Mouse (Mus musculus): ENCODE results near the gene Imp4. TPM values are rescaled to one million over a fixed set of nuclear protein-coding genes. Genes with fewer than 3 reads are reported as not detected.

Imp4 gene
- total RNA-seq, 4 experiments from 2014 or later = 65.7 to 73.7 (median 71.4) TPM

DNA sequence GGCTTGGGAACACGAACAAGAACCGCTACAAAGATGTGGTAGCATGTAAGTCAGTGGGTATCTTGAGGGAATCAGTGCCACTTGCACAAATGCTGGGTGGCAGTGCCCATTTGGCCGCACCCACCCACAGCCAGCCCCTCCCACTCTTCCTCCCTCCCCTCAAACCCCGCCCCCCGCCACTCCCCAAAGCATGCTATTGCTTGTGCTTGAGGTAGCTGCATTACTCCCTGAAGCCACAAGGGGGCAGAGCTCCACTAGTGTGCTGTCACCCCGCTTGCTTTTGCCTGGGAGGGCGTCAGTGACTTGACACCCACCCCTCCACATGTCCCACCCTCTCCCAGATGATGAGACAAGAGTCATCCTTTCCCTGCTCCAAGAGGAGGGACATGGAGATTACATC lies 23.1 kb downstream of the Imp4 start:
- DNase-seq = peak; percentile 45

DNA sequence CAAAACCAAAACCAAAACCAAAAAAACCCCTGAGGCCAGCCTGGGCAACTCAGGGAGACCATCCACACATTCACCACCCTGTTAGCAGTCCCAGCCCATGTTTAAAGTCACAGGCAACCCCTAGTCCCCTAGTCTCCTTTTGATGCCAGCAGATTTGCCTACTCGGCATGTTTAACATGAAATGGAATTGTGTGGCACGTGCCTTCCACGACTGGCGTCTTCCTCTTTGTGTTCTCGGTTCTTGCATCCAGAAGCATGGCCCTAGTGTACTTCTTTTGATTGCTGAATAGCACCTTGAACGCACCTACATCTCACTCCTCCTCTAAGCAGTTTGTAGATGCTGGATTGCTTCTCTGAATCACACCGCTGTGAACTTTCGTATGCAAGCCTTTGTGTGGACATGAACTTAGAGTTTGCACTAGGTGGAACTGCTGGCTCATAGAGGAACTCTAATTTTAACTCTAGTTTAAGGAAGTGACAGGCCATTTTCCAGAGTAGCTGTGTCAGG lies 24.7 kb downstream of the Imp4 start:
- no peak for DNase-seq

DNA sequence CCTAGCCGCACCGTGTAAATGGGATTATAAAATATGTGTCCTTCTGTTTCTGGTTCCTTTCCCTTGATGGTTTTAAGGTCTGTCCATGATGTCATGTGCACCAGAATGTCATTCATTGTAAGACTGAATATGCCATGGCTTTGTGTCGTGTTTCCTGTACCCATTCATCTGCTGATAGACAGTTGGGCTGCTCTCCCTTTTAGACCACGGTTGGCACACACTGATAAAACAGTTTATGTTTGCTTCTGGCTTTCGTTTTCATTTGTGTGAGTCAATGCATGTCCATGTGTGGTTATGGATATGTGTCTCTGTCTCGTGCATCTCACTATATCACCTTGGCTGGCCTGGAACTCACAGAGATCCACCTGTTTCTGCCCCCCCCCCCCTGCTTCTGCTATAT lies 25.8 kb downstream of the Imp4 start:
- no peak for DNase-seq

- DNase-seq = no peak
These were observed 28.4 kb downstream of the Imp4 start for GRCm38 (mm10) chr1:34468051-34468450.

DNA sequence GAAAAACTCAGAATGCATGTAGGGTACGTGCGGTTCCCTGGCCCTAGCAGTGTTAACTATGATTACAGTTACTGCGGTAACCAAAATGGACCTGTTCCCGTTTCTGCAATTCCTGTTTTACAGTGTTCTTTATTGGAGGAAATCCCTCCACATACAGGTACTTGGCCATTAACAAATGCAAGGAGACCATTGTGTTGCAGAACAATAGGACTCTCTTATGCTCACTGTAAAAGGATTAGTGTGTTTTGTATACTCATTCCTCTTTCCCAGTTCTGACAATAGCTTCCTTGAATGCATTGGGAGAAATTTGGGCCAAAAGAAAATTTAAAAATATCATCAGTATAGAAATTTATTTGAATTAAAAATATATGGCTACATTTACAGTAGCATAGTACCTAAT lies 28.8 kb downstream of the Imp4 start:
- DNase-seq = no peak

DNA sequence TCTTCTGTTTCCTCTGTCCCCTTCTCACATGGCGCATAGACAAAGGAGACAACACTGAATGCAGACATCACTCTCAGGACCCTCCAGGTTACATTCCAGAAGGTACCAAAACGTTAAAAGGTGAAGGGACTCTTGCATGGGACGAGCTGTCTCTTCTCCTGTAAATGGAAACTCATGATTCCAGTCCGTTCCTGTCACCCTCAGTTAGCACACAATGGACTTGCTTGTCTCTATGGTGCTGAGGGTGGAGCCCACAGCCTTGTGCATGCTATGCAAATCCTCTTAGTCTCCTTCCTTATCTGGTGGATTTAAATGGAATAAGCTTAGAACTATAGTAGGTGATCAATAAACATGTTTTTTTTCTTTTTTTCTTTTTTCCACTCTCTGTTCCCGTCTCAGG lies 30.1 kb downstream of the Imp4 start:
- DNase-seq = no peak

DNA sequence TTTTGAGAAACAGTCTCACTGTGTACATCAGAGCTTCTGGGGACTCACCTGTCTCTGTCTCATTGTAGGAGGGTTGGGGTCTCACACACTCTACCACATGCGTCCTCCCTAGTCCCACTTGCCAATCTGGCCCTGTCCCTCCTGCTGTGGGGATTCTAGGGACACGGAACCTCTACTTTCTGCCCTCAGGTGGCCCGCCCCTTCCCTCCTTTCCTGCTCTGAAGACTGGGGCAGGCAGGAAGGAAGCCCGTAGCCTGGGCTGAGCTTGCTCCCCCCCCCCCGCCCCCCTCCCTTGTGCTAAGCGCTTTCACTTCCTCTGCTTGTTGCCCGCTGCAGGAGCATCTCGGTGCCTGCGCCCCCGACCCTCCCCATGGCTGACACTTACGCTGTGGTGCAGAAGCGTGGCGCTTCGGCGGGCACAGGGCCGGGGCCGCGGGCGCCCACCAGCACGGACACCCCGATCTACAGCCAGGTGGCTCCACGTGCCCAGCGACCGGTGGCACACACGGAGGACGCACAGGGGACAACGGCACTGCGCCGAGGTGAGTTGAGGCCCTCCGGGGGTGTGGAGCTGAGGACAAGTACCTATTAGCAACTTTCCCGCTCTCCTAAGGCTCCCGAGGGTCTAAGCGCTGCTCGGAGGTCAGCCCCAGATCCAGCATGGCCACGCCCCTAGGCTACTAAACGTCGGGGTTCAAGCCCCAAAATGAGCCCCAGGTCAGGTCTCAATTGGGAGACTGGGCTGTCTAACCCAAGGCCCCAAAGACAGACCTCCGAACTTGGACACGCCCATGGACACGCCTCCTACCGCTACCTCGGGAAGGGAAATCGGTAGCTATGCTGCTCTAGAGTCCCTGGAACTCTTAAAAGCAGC lies 33.0 kb downstream of the Imp4 start:
- no peak for DNase-seq

GRCm38 (mm10) chr1:34478891-34479655 lies 39.4 kb downstream of the Imp4 start:
- DNase-seq = no peak

DNA sequence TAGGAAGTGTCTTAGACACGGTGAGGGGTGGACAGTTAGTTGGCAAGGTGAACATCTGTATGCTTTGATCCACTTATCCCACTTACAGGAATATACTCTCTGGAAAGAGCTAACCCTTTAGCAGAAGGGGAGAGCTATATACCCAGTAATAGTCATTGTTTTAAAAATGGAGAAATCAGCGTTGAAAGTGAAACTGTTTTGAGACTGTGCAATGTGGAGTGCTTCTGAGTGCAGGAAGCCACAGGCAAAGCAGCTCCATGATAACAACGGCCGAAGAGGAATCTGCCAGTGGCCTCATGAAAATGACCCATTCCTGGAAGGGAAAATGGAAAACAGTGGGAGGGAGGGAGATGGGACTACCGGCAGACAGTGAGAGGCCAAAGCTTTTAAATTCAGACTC lies 41.1 kb downstream of the Imp4 start:
- DNase-seq = no peak

DNA sequence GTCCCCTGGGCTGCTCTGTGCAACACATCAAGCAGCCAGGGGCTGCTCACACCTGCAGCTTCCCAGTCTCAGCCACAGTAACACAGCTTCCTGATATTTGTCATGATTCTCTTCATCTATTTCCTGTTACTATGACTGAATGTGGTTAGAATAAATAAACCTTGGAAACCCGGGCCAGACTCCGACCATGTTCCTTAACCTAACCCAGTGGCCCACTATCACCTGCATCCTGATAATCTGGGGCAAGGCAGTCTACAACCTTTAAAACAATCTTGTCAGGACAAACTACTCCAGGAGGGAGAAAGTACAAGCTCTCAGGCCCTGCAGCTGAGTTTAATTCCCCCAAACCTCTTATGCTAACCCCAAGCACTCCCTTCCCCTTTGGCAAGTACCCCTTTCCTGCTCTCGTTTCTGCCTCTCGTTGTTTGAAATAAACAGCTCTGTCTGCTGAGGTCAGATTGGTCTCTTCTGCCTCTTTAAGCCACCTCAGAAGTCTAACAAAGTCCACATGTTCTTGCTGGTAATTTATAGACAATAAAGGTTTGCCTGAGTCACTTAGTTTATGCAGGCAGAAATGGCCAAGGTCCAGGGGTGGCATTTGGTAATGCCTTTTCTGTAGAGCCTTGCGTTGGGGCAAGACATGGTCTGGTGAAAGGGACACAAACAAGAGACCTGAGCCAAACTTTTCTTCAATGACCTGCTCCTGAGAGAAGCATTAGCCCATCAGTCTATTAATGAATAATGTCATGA lies 42.4 kb downstream of the Imp4 start:
- DNase-seq = no peak

DNA sequence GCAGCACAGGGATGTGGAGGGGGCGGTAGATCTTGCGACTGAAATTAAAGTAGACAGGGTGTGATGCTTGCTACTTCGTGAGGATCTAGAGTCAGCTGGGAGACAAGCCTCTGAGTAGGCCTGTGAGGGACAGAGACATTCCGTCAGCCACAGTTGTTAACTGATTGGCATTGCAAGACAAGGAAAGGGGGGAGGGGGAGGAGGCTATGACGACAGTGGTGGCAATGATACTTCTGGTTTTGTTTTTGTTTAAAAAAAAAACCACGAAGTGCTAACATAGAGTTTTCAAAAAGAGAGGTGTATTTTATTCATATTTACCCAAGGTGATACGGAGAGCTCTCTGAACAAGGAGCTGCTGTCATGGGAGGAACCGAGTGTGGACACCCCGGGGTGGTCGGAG lies 44.8 kb downstream of the Imp4 start:
- DNase-seq = no peak

DNA sequence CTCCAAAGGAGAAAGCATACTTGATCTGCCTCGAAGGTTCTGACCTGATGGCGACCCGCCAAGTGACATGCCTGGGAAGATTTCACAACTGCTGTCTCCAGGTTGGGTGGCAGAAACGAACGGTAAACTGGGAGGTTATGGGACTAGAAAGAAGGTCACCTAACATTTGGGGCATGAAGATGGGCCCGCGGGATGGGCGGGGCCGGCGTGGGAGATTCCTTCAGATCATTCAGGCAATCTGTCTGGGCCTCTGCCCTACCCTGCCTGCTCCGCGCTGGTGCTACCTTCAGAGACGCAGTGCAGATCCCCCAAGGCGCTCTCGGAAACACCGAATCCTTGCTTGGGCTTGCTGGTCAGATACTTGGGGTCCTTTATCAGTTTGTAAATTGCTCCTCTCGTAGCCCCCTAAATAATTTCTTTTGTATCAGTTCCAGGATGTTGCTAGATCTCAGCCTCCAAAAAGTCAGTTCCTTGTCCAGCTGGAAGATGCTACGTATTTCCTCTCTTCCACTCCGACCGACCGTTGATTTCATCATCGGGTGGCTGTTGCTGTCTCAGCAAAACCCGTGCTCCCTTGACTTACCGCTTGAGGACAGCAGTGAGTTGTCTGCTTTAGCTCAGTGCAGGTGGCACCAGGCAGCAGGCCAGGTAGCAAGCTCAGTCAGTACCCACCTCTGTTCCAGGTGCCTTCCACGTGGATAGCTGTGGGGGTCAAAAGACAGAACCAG lies 46.0 kb downstream of the Imp4 start:
- DNase-seq = no peak

DNA sequence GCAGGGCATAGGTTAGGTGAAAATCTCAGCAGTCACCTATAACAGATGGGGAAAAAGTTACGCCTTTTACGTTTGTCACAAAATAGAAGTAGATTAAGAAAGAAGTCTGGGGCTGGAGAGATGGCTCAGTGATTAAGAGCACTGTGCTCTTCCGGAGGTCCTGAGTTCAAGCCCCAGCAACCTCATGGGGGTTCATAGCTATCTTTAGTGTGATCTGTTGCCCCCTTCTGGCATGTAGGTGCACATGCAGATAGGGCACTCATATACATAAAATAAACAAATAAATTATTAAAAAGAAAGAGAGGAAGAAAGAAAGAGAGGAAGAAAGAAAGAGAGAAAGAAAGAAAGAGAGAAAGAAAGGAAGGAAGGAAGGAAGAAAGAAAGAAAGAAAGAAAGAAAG lies 47.7 kb downstream of the Imp4 start:
- DNase-seq = no peak

DNA sequence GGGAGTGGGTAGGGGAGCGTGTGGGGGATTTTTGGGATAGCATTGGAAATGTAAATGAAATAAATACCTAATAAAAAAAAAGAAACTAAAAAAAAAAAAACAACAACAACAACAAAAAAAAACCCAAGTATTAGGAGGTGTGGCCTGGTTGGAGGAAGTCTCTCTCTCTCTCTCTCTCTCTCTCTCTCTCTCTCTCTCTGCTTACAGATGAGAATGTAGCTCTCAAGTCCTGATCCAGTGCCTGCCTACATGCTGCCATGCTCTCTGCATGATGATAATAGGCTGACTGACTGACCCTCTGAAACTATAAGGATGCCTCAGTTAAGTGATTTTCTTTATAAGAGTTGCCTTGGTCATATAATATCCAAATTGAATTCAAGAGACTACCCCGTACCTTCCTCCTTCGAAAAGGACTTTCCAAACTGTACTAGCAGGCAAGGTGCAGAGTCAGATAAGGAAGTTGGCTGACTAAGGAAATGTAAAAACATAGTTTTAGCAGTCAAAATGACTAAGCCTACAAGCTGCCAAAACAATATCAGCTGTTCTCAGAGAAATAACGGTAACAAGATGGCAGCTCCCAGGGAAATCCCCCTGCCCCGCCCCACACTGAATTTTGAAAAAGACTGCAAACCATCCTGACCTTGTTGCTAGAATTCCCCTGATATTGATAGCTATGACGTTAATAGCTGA lies 50.3 kb downstream of the Imp4 start:
- no peak for DNase-seq

GRCm38 (mm10) chr1:34491480-34491879 lies 51.8 kb downstream of the Imp4 start:
- no peak for DNase-seq

Small RNA genes within 50 kb of the gene (microRNA-seq; reads per million reads assigned to microRNA genes)
- 0 to 0.34 reads per million in 2 experiments for gene Mir5103

Other genes starting within 250 kb of the Imp4 start
- 10 to 100 TPM; 17.6 to 22.4 (median 18.9) TPM for gene Ccdc115, start 179 bp upstream of the Imp4 start, total RNA-seq (2022)
- gene Ptpn18, start 19.9 kb downstream of the Imp4 start, total RNA-seq (2022) = 1 to 10 TPM; 5.3 to 10.0 (median 7.2) TPM
- not detected for gene Prss39, start 58.6 kb downstream of the Imp4 start, total RNA-seq (2022)
- gene Cfc1, start 95.8 kb downstream of the Imp4 start, total RNA-seq (2022) = not detected
- not detected for gene Prss40, start 121.1 kb downstream of the Imp4 start, total RNA-seq (2022)
- 1 to 10 TPM in 3 of 4 experiments, under 1 TPM in 1; 0.77 to 1.6 (median 1.2) TPM for gene Amer3, start 139.8 kb downstream of the Imp4 start, total RNA-seq (2022)

Data from adrenal gland, adult 8-10 months (tissue).